Mouse (Mus musculus): Measurements from ENCODE around the gene 2410131K14Rik. TPM values are rescaled to one million over a fixed set of nuclear protein-coding genes. Genes with fewer than 3 reads are reported as not detected.

The 2410131K14Rik gene
- polyA plus RNA-seq, 1 experiment from 2014 or later = 18.2 TPM

- peaks cover 38% of the 10 kb centered on the region for H3K36me3 ChIP-seq (ENCODE audit: control insufficient read depth, insufficient read depth, low read length)
- 69% methylated on average over 9 of the region's 9 CpGs for WGBS
- H3K9me3 ChIP-seq (replicated peaks; ENCODE audit: control insufficient read depth, low read length, poor library complexity, severe bottlenecking) = no peaks in the 10 kb centered on the region
- no peaks in the 10 kb centered on the region for H3K4me1 ChIP-seq (ENCODE audit: control insufficient read depth, insufficient read depth, low read length)
- H3K27me3 ChIP-seq (ENCODE audit: control insufficient read depth, insufficient read depth, low read depth, low read length) = no peaks in the 10 kb centered on the region
- no peak overlapping the region for H3K4me2 ChIP-seq (ENCODE audit: low read length)
- no peak overlapping the region for H3K9ac ChIP-seq (ENCODE audit: low read depth, low read length)
- no peak overlapping the region for H3K27ac ChIP-seq (ENCODE audit: low read length)
- no peak overlapping the region for H3K4me3 ChIP-seq (ENCODE audit: low read depth, low read length)
- ATAC-seq = no peak
Observed at GRCm38 (mm10) chr5:118223142-118223757, 21.8 kb upstream of the 2410131K14Rik start.

DNA sequence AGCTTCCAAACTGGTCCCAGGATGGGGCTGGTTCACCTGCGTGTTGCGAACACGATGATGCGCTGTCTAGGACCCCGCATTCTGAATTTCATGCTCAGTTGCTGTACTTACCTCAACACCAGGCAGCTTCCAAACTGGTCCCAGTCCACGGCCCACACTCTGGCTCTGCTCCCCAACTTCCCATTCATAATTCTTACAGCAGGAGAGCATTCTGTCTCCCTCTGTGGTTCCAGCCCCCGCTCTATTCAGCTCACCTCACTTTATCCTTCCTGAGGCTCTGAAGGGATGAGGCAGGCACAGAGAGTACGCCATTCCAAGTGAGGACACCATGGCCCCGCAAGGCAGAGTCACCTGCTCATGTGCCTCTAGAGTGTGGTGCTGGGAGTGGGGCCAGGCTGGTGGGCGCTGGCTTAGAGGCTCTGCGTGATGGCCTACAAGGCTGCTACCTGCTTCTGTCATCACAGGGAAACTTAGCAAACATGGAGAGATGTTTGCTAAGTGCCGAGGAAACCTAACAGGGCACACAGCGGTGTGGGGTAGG is 14.9 kb upstream of the 2410131K14Rik start:
- 99% methylated on average over 13 of the region's 13 CpGs for WGBS
- Histone ChIP-seq H3K4me1 (ENCODE audit: control insufficient read depth, insufficient read depth, low read length) (no peaks in the 10 kb centered on the region), H3K4me2 (ENCODE audit: low read length) (no peak overlapping the region), H3K9ac (ENCODE audit: low read depth, low read length) (no peak overlapping the region), H3K36me3 (ENCODE audit: control insufficient read depth, insufficient read depth, low read length) (peaks cover 55% of the 10 kb centered on the region), H3K27me3 (ENCODE audit: control insufficient read depth, insufficient read depth, low read depth, low read length) (no peaks in the 10 kb centered on the region), H3K27ac (ENCODE audit: low read length) (no peak overlapping the region), H3K4me3 (ENCODE audit: low read depth, low read length) (no peak overlapping the region), H3K9me3 (replicated peaks; ENCODE audit: control insufficient read depth, low read length, poor library complexity, severe bottlenecking) (no peaks in the 10 kb centered on the region)
- ATAC-seq = no peak

DNA sequence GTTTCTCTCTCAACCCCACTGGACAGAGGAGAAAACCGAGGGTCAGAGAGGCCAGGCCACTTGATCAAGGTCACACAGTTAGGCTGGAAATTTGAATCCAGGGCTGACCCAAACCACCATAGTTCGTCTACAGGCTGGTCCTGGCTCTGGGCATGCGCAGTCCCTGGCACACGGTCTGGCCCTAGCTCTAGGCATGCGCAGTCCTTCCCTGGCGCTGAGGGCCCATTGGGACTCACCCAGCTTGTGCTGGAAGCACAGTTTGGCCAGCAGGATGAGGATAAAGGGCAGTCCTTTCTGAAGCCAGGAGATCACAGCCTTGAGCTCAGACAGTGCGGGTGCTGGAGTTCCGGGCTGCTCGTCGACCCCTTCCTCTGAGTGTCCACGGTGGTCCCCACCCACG is 8.1 kb upstream of the 2410131K14Rik start:
- no peak overlapping the region for H3K4me3 ChIP-seq (ENCODE audit: low read depth, low read length)
- H3K27ac ChIP-seq (ENCODE audit: low read length) = no peak overlapping the region
- no peaks in the 10 kb centered on the region for H3K27me3 ChIP-seq (ENCODE audit: control insufficient read depth, insufficient read depth, low read depth, low read length)
- ATAC-seq = no peak
- 85% methylated on average over 12 of the region's 12 CpGs for WGBS
- H3K36me3 ChIP-seq (ENCODE audit: control insufficient read depth, insufficient read depth, low read length) = peaks cover 35% of the 10 kb centered on the region
- H3K9ac ChIP-seq (ENCODE audit: low read depth, low read length) = no peak overlapping the region
- H3K4me2 ChIP-seq (ENCODE audit: low read length) = no peak overlapping the region
- no peaks in the 10 kb centered on the region for H3K9me3 ChIP-seq (replicated peaks; ENCODE audit: control insufficient read depth, low read length, poor library complexity, severe bottlenecking)
- no peaks in the 10 kb centered on the region for H3K4me1 ChIP-seq (ENCODE audit: control insufficient read depth, insufficient read depth, low read length)

GRCm38 (mm10) chr5:118239671-118240070 is 5.4 kb upstream of the 2410131K14Rik start:
- Histone ChIP-seq H3K27ac (ENCODE audit: low read length) (no peak overlapping the region), H3K4me3 (ENCODE audit: low read depth, low read length) (no peak overlapping the region), H3K4me2 (ENCODE audit: low read length) (no peak overlapping the region), H3K9ac (ENCODE audit: low read depth, low read length) (no peak overlapping the region), H3K9me3 (replicated peaks; ENCODE audit: control insufficient read depth, low read length, poor library complexity, severe bottlenecking) (no peaks in the 10 kb centered on the region), H3K27me3 (ENCODE audit: control insufficient read depth, insufficient read depth, low read depth, low read length) (no peaks in the 10 kb centered on the region), H3K36me3 (ENCODE audit: control insufficient read depth, insufficient read depth, low read length) (peaks cover 16% of the 10 kb centered on the region), H3K4me1 (ENCODE audit: control insufficient read depth, insufficient read depth, low read length) (peaks cover 7% of the 10 kb centered on the region)
- WGBS = 87% methylated on average over 12 of the region's 12 CpGs
- no peak for ATAC-seq

DNA sequence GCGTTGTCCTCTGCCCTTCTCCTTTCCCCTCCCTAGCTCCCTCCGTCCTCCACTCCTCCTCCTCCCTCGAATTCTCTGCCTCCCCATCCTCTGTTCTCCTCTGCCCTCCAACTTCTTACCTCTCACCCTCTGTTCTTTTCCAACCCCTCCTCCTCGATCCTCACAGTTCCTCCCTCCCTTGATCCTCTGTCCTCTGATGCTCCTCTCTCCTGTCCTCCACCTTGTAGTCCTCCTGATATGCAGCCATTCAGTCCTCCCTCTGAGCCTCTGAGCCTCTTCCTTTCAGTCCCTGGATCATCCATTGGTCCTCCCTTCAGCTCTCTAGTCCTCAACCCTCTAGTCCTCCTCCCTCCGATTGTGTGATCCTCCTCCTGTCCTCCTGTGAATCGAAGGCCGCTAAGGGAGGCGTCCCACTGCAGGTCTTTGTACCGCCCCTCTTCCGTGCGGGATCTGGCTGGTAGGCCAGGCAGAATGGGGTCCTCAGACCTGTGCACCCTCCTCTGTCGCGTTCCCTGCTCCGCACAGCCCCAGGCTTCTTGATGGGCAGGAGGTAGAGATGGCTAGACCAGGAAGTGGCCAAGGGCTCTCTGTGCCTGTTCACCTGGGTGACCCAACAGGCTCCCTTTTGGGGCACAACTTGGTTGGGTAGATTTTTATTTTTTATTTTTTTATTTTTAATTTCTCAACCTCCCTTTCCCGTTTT is 730 bp downstream of the 2410131K14Rik start:
- no peaks in the 10 kb centered on the region for H3K9me3 ChIP-seq (replicated peaks; ENCODE audit: control insufficient read depth, low read length, poor library complexity, severe bottlenecking)
- H3K27ac ChIP-seq (ENCODE audit: low read length) = peak overlapping the region; percentile 51
- ATAC-seq = peak; percentile 4
- peak overlapping the region; percentile 80 for H3K9ac ChIP-seq (ENCODE audit: low read depth, low read length)
- 6% methylated on average over 15 of the region's 15 CpGs for WGBS
- H3K36me3 ChIP-seq (ENCODE audit: control insufficient read depth, insufficient read depth, low read length) = peaks cover 6% of the 10 kb centered on the region
- H3K4me3 ChIP-seq (ENCODE audit: low read depth, low read length) = peak overlapping the region; percentile 69
- H3K4me2 ChIP-seq (ENCODE audit: low read length) = peak overlapping the region; percentile 96
- H3K4me1 ChIP-seq (ENCODE audit: control insufficient read depth, insufficient read depth, low read length) = peaks cover 23% of the 10 kb centered on the region
- no peaks in the 10 kb centered on the region for H3K27me3 ChIP-seq (ENCODE audit: control insufficient read depth, insufficient read depth, low read depth, low read length)

DNA sequence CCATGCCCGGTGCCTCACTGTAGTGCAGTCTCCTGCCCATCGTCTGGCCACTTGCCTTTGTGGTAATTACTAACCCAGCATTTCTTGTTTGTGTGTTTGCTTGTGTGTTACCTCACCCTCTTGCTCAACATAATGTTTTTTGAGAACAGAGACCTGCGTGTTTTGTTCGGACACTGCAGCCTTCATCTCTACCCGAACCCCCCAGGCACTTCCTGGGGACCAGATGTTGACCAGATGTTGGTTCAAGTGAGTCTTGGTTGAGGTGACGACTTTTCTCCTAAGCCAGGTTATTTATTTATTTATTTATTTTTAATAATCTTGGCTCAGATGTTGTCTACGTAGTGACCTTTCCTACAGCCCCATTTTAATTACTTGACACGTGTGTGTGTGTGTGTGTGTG is 2.4 kb downstream of the 2410131K14Rik start:
- no peak overlapping the region for H3K4me3 ChIP-seq (ENCODE audit: low read depth, low read length)
- no peak overlapping the region for H3K4me2 ChIP-seq (ENCODE audit: low read length)
- WGBS = 89% methylated on average over 8 of the region's 8 CpGs
- H3K27ac ChIP-seq (ENCODE audit: low read length) = no peak overlapping the region
- peaks cover 2% of the 10 kb centered on the region; the same call in 1 of the 2 replicates for H3K36me3 ChIP-seq (ENCODE audit: control insufficient read depth, insufficient read depth, low read length)
- no peak overlapping the region for H3K9ac ChIP-seq (ENCODE audit: low read depth, low read length)
- no peaks in the 10 kb centered on the region for H3K9me3 ChIP-seq (replicated peaks; ENCODE audit: control insufficient read depth, low read length, poor library complexity, severe bottlenecking)
- H3K27me3 ChIP-seq (ENCODE audit: control insufficient read depth, insufficient read depth, low read depth, low read length) = no peaks in the 10 kb centered on the region
- ATAC-seq = no peak
- peaks cover 25% of the 10 kb centered on the region for H3K4me1 ChIP-seq (ENCODE audit: control insufficient read depth, insufficient read depth, low read length)

DNA sequence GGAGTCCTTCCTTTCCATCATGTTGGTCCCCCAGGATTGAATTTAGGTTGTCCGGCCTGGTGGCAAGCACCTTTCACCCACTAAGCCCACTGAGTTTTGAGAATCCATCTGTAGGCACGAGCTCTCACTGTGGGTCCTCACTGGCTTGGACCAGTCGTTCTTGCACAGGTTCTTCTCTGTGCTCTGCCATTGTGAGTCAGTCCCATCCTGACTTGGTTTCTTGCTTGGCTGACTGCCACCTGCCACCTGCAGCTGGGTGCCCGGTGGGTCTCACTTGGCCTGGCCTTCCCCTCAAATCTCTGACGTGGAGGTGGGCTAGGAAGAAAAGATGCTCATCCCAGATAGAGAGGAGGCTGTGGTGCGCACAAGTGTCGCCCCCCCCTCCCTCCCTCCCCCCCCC is 6.0 kb downstream of the 2410131K14Rik start:
- Histone ChIP-seq H3K27ac (ENCODE audit: low read length) (no peak overlapping the region), H3K36me3 (ENCODE audit: control insufficient read depth, insufficient read depth, low read length) (peaks cover 2% of the 10 kb centered on the region; the same call in 1 of the 2 replicates), H3K9ac (ENCODE audit: low read depth, low read length) (no peak overlapping the region), H3K9me3 (replicated peaks; ENCODE audit: control insufficient read depth, low read length, poor library complexity, severe bottlenecking) (no peaks in the 10 kb centered on the region), H3K4me2 (ENCODE audit: low read length) (no peak overlapping the region), H3K27me3 (ENCODE audit: control insufficient read depth, insufficient read depth, low read depth, low read length) (no peaks in the 10 kb centered on the region), H3K4me3 (ENCODE audit: low read depth, low read length) (no peak overlapping the region), H3K4me1 (ENCODE audit: control insufficient read depth, insufficient read depth, low read length) (peaks cover 16% of the 10 kb centered on the region)
- ATAC-seq = no peak
- WGBS = 74% methylated on average over 7 of the region's 7 CpGs

- H3K4me1 ChIP-seq (ENCODE audit: control insufficient read depth, insufficient read depth, low read length) = 0 out of 2 replicates have a peak, but pooled peaks cover 2% of the 10 kb centered on the region
- H3K27ac ChIP-seq (ENCODE audit: low read length) = no peak overlapping the region
- H3K9ac ChIP-seq (ENCODE audit: low read depth, low read length) = no peak overlapping the region
- H3K4me3 ChIP-seq (ENCODE audit: low read depth, low read length) = no peak overlapping the region
- no peak for ATAC-seq
- no peaks in the 10 kb centered on the region for H3K9me3 ChIP-seq (replicated peaks; ENCODE audit: control insufficient read depth, low read length, poor library complexity, severe bottlenecking)
- H3K36me3 ChIP-seq (ENCODE audit: control insufficient read depth, insufficient read depth, low read length) = peaks cover 16% of the 10 kb centered on the region
- 87% methylated on average over 3 of the region's 3 CpGs for WGBS
- no peaks in the 10 kb centered on the region for H3K27me3 ChIP-seq (ENCODE audit: control insufficient read depth, insufficient read depth, low read depth, low read length)
- H3K4me2 ChIP-seq (ENCODE audit: low read length) = no peak overlapping the region
Observed at GRCm38 (mm10) chr5:118253551-118253950, 8.5 kb downstream of the 2410131K14Rik start.

DNA sequence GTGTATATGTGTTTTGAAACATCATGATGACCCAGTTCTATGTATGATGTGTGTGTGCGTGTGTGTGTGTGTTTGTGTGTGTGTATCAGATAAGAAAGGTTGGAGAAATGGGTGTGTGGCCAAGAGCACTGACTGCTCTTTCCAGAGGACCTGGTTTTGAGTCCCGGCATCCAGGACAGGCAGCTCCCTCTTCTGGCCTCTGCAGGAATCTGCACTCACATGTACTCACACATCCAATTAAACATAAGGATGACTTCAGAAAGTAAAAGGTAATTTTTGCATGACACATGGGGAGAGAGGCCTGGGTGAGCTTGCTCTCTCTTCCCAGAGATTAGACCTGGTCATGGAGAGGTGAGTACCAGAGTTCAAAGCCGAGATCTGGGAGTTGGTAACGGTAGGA is 12.0 kb downstream of the 2410131K14Rik start:
- 97% methylated on average over 4 of the region's 4 CpGs for WGBS
- no peak for ATAC-seq
- H3K9ac ChIP-seq (ENCODE audit: low read depth, low read length) = no peak overlapping the region
- peaks cover 5% of the 10 kb centered on the region; the same call in 1 of the 2 replicates for H3K4me1 ChIP-seq (ENCODE audit: control insufficient read depth, insufficient read depth, low read length)
- H3K4me3 ChIP-seq (ENCODE audit: low read depth, low read length) = no peak overlapping the region
- H3K9me3 ChIP-seq (replicated peaks; ENCODE audit: control insufficient read depth, low read length, poor library complexity, severe bottlenecking) = no peaks in the 10 kb centered on the region
- no peaks in the 10 kb centered on the region for H3K27me3 ChIP-seq (ENCODE audit: control insufficient read depth, insufficient read depth, low read depth, low read length)
- peaks cover 22% of the 10 kb centered on the region for H3K36me3 ChIP-seq (ENCODE audit: control insufficient read depth, insufficient read depth, low read length)
- H3K4me2 ChIP-seq (ENCODE audit: low read length) = no peak overlapping the region
- no peak overlapping the region for H3K27ac ChIP-seq (ENCODE audit: low read length)
